Mouse (Mus musculus) midbrain, embryonic 12.5 days (tissue): Measurements from ENCODE around the gene 2310007B03Rik. TPM values are rescaled to one million over a fixed set of nuclear protein-coding genes. Genes with fewer than 3 reads are reported as not detected.

ENCODE experiments used
- ATAC-seq: fragments of 200-750 bp; cut with Nextera tagmentation; 2 replicates; pipeline ENCODE4 v1.8.0; 2017; ENCODE audit warnings: low read depth, moderate TSS enrichment, moderate library complexity; ENCODE audit not compliant: low FRiP score
- H3K27ac ChIP-seq: fragments of 300-500 bp; sonication (generic); replicated peaks from 2 replicates; pipeline ENCODE4 v1.5.1; 2016; ENCODE audit warnings: mild to moderate bottlenecking
- H3K27me3 ChIP-seq: fragments of 300-500 bp; sonication (generic); 2 replicates; pipeline ENCODE4 v1.6.1; 2016; ENCODE audit warnings: mild to moderate bottlenecking
- H3K36me3 ChIP-seq: fragments of 300-500 bp; sonication (generic); 2 replicates; pipeline ENCODE4 v1.6.1; 2016
- H3K4me1 ChIP-seq: fragments of 300-500 bp; sonication (generic); 2 replicates; pipeline ENCODE4 v1.6.1; 2016
- H3K4me2 ChIP-seq: fragments of 300-500 bp; sonication (generic); replicated peaks from 2 replicates; pipeline ENCODE4 v1.6.1; 2016; ENCODE audit warnings: mild to moderate bottlenecking, moderate library complexity
- H3K4me3 ChIP-seq: fragments of 300-500 bp; sonication (generic); 2 replicates; pipeline ENCODE4 v1.5.1; 2016; ENCODE audit warnings: mild to moderate bottlenecking
- H3K9ac ChIP-seq: fragments of 300-500 bp; sonication (generic); replicated peaks from 2 replicates; pipeline ENCODE4 v1.6.1; 2016; ENCODE audit warnings: mild to moderate bottlenecking, moderate library complexity
- H3K9me3 ChIP-seq: fragments of 300-500 bp; sonication (generic); 2 replicates; pipeline ENCODE4 v1.6.1; 2016; ENCODE audit warnings: mild to moderate bottlenecking
- WGBS: fragments of 180-500 bp; shearing (Covaris S2); methylation state at CpG from one replicate; pipeline ENCODE4 v1.1.7; 2016; 5-methylcytosine and 5-hydroxymethylcytosine counted together
- polyA plus RNA-seq: library from polyadenylated mRNA; unstranded; fragments of >200 nt; fragmentation: Nextera tagmentation; extraction: Ambion mirVana; gene quantifications from 2 replicates; pipeline ENCODE4 v1.2.1, GENCODE M21; 2016

Gene 2310007B03Rik
- polyA plus RNA-seq, 1 experiment from 2014 or later = 0.32 TPM

GRCm38 (mm10) chr1:93123179-93123854 is 37.4 kb downstream of the 2310007B03Rik start:
- no peak overlapping the region for H3K27ac ChIP-seq
- no peak overlapping the region for H3K4me2 ChIP-seq
- H3K36me3 ChIP-seq = no peaks in the 10 kb centered on the region
- no peak for ATAC-seq
- whole genome bisulfite sequencing = 84% methylated on average over 11 of the region's 11 CpGs
- H3K27me3 ChIP-seq = no peaks in the 10 kb centered on the region
- H3K4me3 ChIP-seq = no peak overlapping the region
- no peaks in the 10 kb centered on the region for H3K9me3 ChIP-seq
- 0 out of 2 replicates have a peak, but pooled peaks cover 2% of the 10 kb centered on the region for H3K4me1 ChIP-seq
- no peak overlapping the region for H3K9ac ChIP-seq

GRCm38 (mm10) chr1:93118816-93119215 is 41.9 kb downstream of the 2310007B03Rik start:
- no peak overlapping the region for H3K4me2 ChIP-seq
- no peak overlapping the region for H3K9ac ChIP-seq
- H3K27me3 ChIP-seq = no peaks in the 10 kb centered on the region
- no peaks in the 10 kb centered on the region for H3K9me3 ChIP-seq
- H3K27ac ChIP-seq = no peak overlapping the region
- no peak for ATAC-seq
- no peaks in the 10 kb centered on the region for H3K36me3 ChIP-seq
- H3K4me1 ChIP-seq = peaks cover 8% of the 10 kb centered on the region
- WGBS = 45% methylated on average over 4 of the region's 4 CpGs
- H3K4me3 ChIP-seq = no peak overlapping the region

GRCm38 (mm10) chr1:93115471-93115870 is 45.3 kb downstream of the 2310007B03Rik start:
- peak overlapping the region; percentile 76 for H3K27ac ChIP-seq
- no peaks in the 10 kb centered on the region for H3K36me3 ChIP-seq
- H3K4me2 ChIP-seq = peak overlapping the region; percentile 74
- peak overlapping the region; percentile 47 for H3K4me3 ChIP-seq
- WGBS = 12% methylated on average over 10 of the region's 13 CpGs
- ATAC-seq = peak; percentile 72
- no peaks in the 10 kb centered on the region for H3K9me3 ChIP-seq
- H3K27me3 ChIP-seq = no peaks in the 10 kb centered on the region
- H3K9ac ChIP-seq = peak overlapping the region; percentile 52
- peaks cover 8% of the 10 kb centered on the region for H3K4me1 ChIP-seq

GRCm38 (mm10) chr1:93114713-93115463 is 45.9 kb downstream of the 2310007B03Rik start:
- Histone ChIP-seq H3K4me1 (peaks cover 8% of the 10 kb centered on the region), H3K27me3 (no peaks in the 10 kb centered on the region), H3K9me3 (no peaks in the 10 kb centered on the region), H3K36me3 (no peaks in the 10 kb centered on the region), H3K9ac (peak overlapping the region; percentile 52), H3K4me2 (peak overlapping the region; percentile 74), H3K4me3 (peak overlapping the region; percentile 47), H3K27ac (peak overlapping the region; percentile 76)
- peak; percentile 99 for ATAC-seq
- 21% methylated on average over 21 of the region's 21 CpGs for WGBS

- no peak for ATAC-seq
- peak overlapping the region; percentile 95; the same call in 1 of the 2 replicates for H3K4me2 ChIP-seq
- WGBS = 65% methylated on average over 7 of the region's 7 CpGs
- no peaks in the 10 kb centered on the region for H3K9me3 ChIP-seq
- H3K36me3 ChIP-seq = no peaks in the 10 kb centered on the region
- 0 out of 2 replicates have a peak overlapping the region, but pooled peaks have one; percentile 6 for H3K9ac ChIP-seq
- H3K4me3 ChIP-seq = no peak overlapping the region
- H3K27ac ChIP-seq = 0 out of 2 replicates have a peak overlapping the region, but pooled peaks have one; percentile 15
- H3K27me3 ChIP-seq = peaks cover 27% of the 10 kb centered on the region
- peaks cover 25% of the 10 kb centered on the region for H3K4me1 ChIP-seq
These were observed 58.0 kb downstream of the 2310007B03Rik start for GRCm38 (mm10) chr1:93102700-93103099.

GRCm38 (mm10) chr1:93101571-93102061 is 59.1 kb downstream of the 2310007B03Rik start, which contains the start of gene Kif1a:
TSS of gene Kif1a (minus strand) at chr1:93101951.
- H3K27me3 ChIP-seq = peaks cover 27% of the 10 kb centered on the region
- peak within 1 kb of the TSS; percentile 95 for H3K4me2 ChIP-seq
- peaks cover 25% of the 10 kb centered on the region for H3K4me1 ChIP-seq
- no peaks in the 10 kb centered on the region for H3K9me3 ChIP-seq
- H3K27ac ChIP-seq = peak within 1 kb of the TSS; percentile 73
- peak within 1 kb of the TSS; percentile 71 for H3K9ac ChIP-seq
- WGBS = under 1% methylated on average over 39 of the region's 39 CpGs
- H3K4me3 ChIP-seq = peak within 1 kb of the TSS; percentile 62
- ATAC-seq = peak; percentile 92
- H3K36me3 ChIP-seq = no peaks in the 10 kb centered on the region

Other genes with a start within 250 kb of the 2310007B03Rik start
- 55.2 TPM in 2 replicates for gene Capn10, start 226.6 kb downstream of the 2310007B03Rik start, polyA plus RNA-seq
- 0.27 and 0.45 TPM in 2 replicates for gene Gpr35, start 210.1 kb downstream of the 2310007B03Rik start, polyA plus RNA-seq
- gene Aqp12, start 154.6 kb downstream of the 2310007B03Rik start, polyA plus RNA-seq = not detected in 2 replicates
- gene Kif1a, start 59.0 kb downstream of the 2310007B03Rik start, polyA plus RNA-seq = 125 and 126 TPM in 2 replicates
- gene Agxt, start 25.7 kb downstream of the 2310007B03Rik start, polyA plus RNA-seq = not detected in 2 replicates
- 0.16 and 0.18 TPM in 2 replicates for gene Crocc2, start 7.8 kb upstream of the 2310007B03Rik start, polyA plus RNA-seq
- 13.1 and 15.3 TPM in 2 replicates for gene Sned1, start 74.9 kb upstream of the 2310007B03Rik start, polyA plus RNA-seq
- gene Mterf4, start 145.0 kb upstream of the 2310007B03Rik start, polyA plus RNA-seq = 34.7 and 35.1 TPM in 2 replicates
- 78.7 and 81.9 TPM in 2 replicates for gene Ppp1r7, start 181.9 kb upstream of the 2310007B03Rik start, polyA plus RNA-seq
- 19.1 and 20.3 TPM in 2 replicates for gene Pask, start 182.5 kb upstream of the 2310007B03Rik start, polyA plus RNA-seq
- 0.13 and 0.17 TPM in 2 replicates for gene Ano7, start 213.0 kb upstream of the 2310007B03Rik start, polyA plus RNA-seq